Mouse (Mus musculus) ES-E14 (cell line): ENCODE data around the gene Syn2. TPM values are rescaled to one million over a fixed set of nuclear protein-coding genes. Genes with fewer than 3 reads are reported as not detected.

Experiments
- DNase-seq: peaks from one replicate; pipeline ENCODE4 v3.0.0-alpha.2; 2013; ENCODE audit warnings: low read depth, low spot score
- H3K27ac ChIP-seq: 2 replicates; pipeline ENCODE4 v1.5.1; 2012; ENCODE audit warnings: low read depth, mild to moderate bottlenecking, low read length, moderate library complexity, mixed read lengths; ENCODE audit not compliant: poor library complexity, insufficient read depth, severe bottlenecking
- H3K36me3 ChIP-seq: 2 replicates; pipeline ENCODE4 v1.6.1; 2012; ENCODE audit warnings: mild to moderate bottlenecking, low read length, moderate library complexity, mixed read lengths; ENCODE audit not compliant: control insufficient read depth, poor library complexity, insufficient read depth, severe bottlenecking
- H3K4me1 ChIP-seq, 2 experiments: fragments of 150-350 bp in 1 of 2; sonication (generic) in 1 of 2; 2 replicates each; pipeline ENCODE4 v1.6.1; 2012; ENCODE audit warnings: low read length in 2 of 2, mild to moderate bottlenecking in 1 of 2, mixed read lengths in 1 of 2; ENCODE audit not compliant: control insufficient read depth in 2 of 2, insufficient read depth in 2 of 2, poor library complexity in 1 of 2
- H3K4me3 ChIP-seq, 2 experiments: fragments of 150-350 bp in 1 of 2; sonication (generic) in 1 of 2; 2 replicates each; pipeline ENCODE4 v1.5.1; 2012; ENCODE audit warnings: low read length in 2 of 2, low read depth in 1 of 2, mild to moderate bottlenecking in 1 of 2, mixed read lengths in 1 of 2; ENCODE audit not compliant: insufficient read depth in 1 of 2, poor library complexity in 1 of 2, severe bottlenecking in 1 of 2
- H3K9ac ChIP-seq: 2 replicates; pipeline ENCODE4 v1.6.1; 2012; ENCODE audit warnings: low read depth, mild to moderate bottlenecking, low read length, mixed read lengths; ENCODE audit not compliant: poor library complexity, insufficient read depth, severe bottlenecking
- H3K9me3 ChIP-seq: fragments of 150-350 bp; sonication (generic); 2 replicates; pipeline ENCODE4 v1.6.1; 2012; ENCODE audit warnings: low read depth, mild to moderate bottlenecking, low read length; ENCODE audit not compliant: control insufficient read depth, insufficient read depth
- CHD2 ChIP-seq: IDR thresholded peaks from 2 replicates; pipeline ENCODE4 v1.6.1; 2014; ENCODE audit warnings: mild to moderate bottlenecking, low read depth, low read length, inconsistent platforms
- HCFC1 ChIP-seq: IDR thresholded peaks from 2 replicates; pipeline ENCODE4 v1.6.1; 2012; ENCODE audit warnings: low read length, inconsistent platforms, borderline replicate concordance; ENCODE audit not compliant: insufficient read depth
- MAFK ChIP-seq: IDR thresholded peaks from 2 replicates; pipeline ENCODE4 v1.6.1; 2014; ENCODE audit warnings: mild to moderate bottlenecking, low read depth, low read length, inconsistent platforms; ENCODE audit not compliant: insufficient read depth
- ZC3H11A ChIP-seq: IDR thresholded peaks from 2 replicates; pipeline ENCODE4 v1.6.1; 2012; ENCODE audit warnings: low read depth, mild to moderate bottlenecking, inconsistent platforms, low read length, borderline replicate concordance
- ZNF384 ChIP-seq: IDR thresholded peaks from 2 replicates; pipeline ENCODE4 v1.6.1; 2012; ENCODE audit warnings: low read depth, low read length, inconsistent platforms
- in situ Hi-C, 2 experiments: fragments of 600-800 bp; cut with MboI; formaldehyde crosslinking; loops; one replicate each; pipeline ENCODE4 v1.15.1; 2025; ENCODE audit warnings: low sequenced_read_pairs in 2 of 2, inconsistent platforms in 1 of 2; ENCODE audit not compliant: unreplicated experiment in 2 of 2
- total RNA-seq: library from RNA; depleted of rRNA; stranded (reverse); fragments of 300-350 nt; gene quantifications from 2 replicates; pipeline ENCODE4 v1.2.3, GENCODE M21; 2012

Syn2 gene
- total RNA-seq, 1 experiment: 0.04 TPM

DNA sequence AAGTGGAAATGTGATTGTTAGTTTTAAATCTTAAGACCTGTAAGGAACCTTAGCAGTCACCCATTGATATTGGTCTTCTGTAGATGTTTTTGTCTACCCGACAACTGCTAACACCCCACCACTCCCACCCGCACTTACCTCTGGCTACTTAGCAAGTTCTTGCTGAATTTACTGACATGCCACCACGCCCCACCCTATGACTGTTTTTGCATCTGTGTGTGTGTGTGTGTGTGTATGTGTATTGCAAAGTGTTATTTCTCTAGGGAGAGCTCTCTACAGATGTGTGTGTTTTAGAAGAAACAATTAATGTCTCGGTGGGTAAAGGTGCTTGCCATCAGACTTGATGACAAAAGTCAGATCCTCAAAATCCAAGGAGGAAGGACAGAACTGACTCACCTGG, 92.3 kb downstream of the Syn2 start, which contains the start of gene Gm17482:
TSS of gene Gm17482 (plus strand) at position 301 of the 400 bp plus-strand sequence.
- in situ Hi-C loops: loop anchor here in 1 of 2 experiments (5.0 kb wide), 1 partner anchor 310 kb away; no protein-coding TSS in a partner anchor
- TF ChIP-seq CHD2: no peak
- TF ChIP-seq MAFK: no peak
- no peak for TF ChIP-seq ZNF384
- TF ChIP-seq ZC3H11A: no peak
- TF ChIP-seq HCFC1: no peak
- Histone ChIP-seq H3K36me3 (no peaks in the 10 kb centered on the region), H3K9ac (no peak within 1 kb of the TSS), H3K4me1 (no peaks in the 10 kb centered on the region), H3K4me3 (no peak within 1 kb of the TSS), H3K27ac (no peak within 1 kb of the TSS), H3K9me3 (no peaks in the 10 kb centered on the region)
- no peak for DNase-seq

DNA sequence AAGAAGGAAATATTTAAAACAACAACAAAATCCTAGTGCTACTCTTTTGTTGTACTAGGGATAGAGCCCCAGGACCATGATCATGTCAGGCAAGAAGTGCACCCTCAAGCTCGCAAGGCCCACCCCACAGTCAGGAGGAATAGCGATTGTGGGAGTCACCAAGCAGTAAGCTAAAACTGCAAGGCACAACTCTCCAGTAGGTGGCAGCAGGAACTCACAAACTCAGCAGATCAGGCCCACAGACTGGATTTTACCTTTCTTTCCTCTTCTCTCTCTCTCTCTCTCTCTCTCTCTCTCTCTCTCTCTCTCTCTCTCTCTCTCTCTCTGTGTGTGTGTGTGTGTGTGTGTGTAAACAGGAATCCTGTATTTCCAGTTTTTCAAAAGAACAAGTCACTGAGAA, 92.8 kb downstream of the Syn2 start:
- no peaks in the 10 kb centered on the region for H3K4me1 ChIP-seq
- in situ Hi-C loops: loop anchor here in 1 of 2 experiments (5.0 kb wide), 1 partner anchor 310 kb away; no protein-coding TSS in a partner anchor
- no peak overlapping the region for H3K9ac ChIP-seq

DNA sequence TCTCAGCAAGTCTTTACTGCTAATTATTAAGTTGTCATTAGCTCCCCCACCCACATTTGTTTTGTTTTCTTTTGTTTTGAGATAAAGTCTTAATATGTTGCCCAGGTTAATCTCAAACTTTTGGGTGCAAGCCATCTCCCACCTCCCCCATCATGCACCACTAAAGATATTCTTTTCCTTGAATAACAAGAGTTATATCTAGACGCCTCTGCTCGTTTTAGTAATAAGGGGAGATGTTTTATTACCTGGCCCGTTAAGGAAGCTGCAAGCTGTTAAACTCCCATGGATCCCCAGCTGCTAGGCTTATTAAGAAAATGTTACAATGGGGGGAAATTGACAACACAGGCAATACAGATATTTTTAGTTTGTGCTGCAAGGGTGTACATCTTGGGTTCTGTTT, 95.9 kb downstream of the Syn2 start:
- no peaks in the 10 kb centered on the region for H3K4me1 ChIP-seq
- no peak for DNase-seq
- TF ChIP-seq CHD2 (no peak), ZC3H11A (no peak), HCFC1 (no peak), MAFK (no peak), ZNF384 (no peak)
- no peaks in the 10 kb centered on the region for H3K9me3 ChIP-seq
- H3K4me3 ChIP-seq: no peak overlapping the region
- no peak overlapping the region for H3K9ac ChIP-seq
- no peak overlapping the region for H3K27ac ChIP-seq
- no peaks in the 10 kb centered on the region for H3K36me3 ChIP-seq
- in situ Hi-C loops: no loop called here

More for the DNA sequence above, 92.8 kb downstream of the Syn2 start:
- no peaks in the 10 kb centered on the region for H3K9me3 ChIP-seq
- H3K36me3 ChIP-seq: no peaks in the 10 kb centered on the region
- DNase-seq: peak; percentile 68
- no peak overlapping the region for H3K27ac ChIP-seq
- H3K4me3 ChIP-seq: no peak overlapping the region
- TF ChIP-seq ZC3H11A (peak; percentile 83; the same call in 1 of the 2 replicates), HCFC1 (no peak)

DNA sequence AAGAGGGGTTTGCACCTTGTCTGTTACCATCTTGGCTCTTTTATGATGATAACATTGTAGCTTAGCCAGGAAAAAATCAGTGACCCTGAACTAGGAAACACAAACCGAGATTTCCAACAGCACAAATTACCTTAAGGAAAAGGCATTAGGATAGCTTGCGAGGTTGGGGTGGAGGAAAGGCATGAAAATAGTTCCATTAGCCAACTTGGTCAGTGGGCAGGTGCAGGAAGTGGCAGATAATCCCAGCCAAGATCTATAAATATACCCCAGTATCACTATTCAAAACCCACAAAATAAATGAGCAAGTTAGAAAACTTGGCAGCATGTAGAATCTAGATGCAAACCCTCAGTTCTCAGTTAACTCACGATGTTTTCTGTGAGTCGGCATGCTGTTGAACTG, 97.1 kb downstream of the Syn2 start:
- in situ Hi-C loops: no loop called here
- no peak for TF ChIP-seq ZC3H11A
- no peak for TF ChIP-seq MAFK
- TF ChIP-seq HCFC1: no peak
- no peak for TF ChIP-seq CHD2
- TF ChIP-seq ZNF384: no peak
- Histone ChIP-seq H3K9ac (no peak overlapping the region), H3K4me3 (no peak overlapping the region), H3K27ac (no peak overlapping the region), H3K9me3 (no peaks in the 10 kb centered on the region), H3K4me1 (no peaks in the 10 kb centered on the region), H3K36me3 (no peaks in the 10 kb centered on the region)
- DNase-seq: no peak

DNA sequence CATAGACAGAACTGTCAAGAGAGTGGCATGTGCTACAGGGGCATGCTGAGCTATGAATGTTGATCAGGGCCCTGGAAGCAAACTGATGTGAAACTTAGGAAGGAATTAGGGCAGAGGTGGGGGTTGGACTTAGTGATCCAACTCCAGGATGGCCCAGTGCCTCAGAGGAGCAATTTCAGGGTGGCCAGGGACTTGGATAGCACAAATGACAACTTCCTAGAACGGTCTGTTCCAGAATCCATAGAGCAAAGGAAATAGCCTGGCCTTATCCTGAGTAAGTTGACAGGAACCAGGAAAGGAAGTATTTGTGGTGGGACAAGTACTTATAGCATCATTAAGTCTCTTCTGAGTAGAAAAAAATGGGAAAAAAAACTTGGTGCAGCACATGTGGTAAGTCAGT, 97.9 kb downstream of the Syn2 start:
- H3K27ac ChIP-seq: no peak overlapping the region
- in situ Hi-C loops: no loop called here
- TF ChIP-seq ZC3H11A: no peak
- no peak for TF ChIP-seq ZNF384
- TF ChIP-seq HCFC1: no peak
- TF ChIP-seq CHD2: no peak
- TF ChIP-seq MAFK: no peak

More for the DNA sequence above, 97.9 kb downstream of the Syn2 start:
- no peak for DNase-seq
- H3K36me3 ChIP-seq: no peaks in the 10 kb centered on the region
- H3K4me3 ChIP-seq: no peak overlapping the region
- H3K4me1 ChIP-seq: no peaks in the 10 kb centered on the region
- H3K9ac ChIP-seq: no peak overlapping the region
- no peaks in the 10 kb centered on the region for H3K9me3 ChIP-seq
